Mouse (Mus musculus) olfactory bulb, adult 2 months (tissue): ENCODE results near the gene Pramef17.
"Not testable (repeated sequence)": the region's sequence is repeated elsewhere in the genome, so short reads cannot be mapped to it uniquely, and the experiment has no call there.

ENCODE experiments used
- CTCF ChIP-seq: fragments of 200-500 bp; IDR thresholded peaks from 2 replicates; pipeline ENCODE4 v1.5.1; 2012; ENCODE audit warnings: low read depth, mild to moderate bottlenecking, low read length, moderate library complexity; ENCODE audit not compliant: insufficient read depth
- POLR2A ChIP-seq: fragments of 200-500 bp; IDR thresholded peaks from 2 replicates; pipeline ENCODE4 v1.6.1; 2012; ENCODE audit warnings: mild to moderate bottlenecking, low read depth, low read length, moderate library complexity; ENCODE audit not compliant: insufficient read depth

- not testable (repeated sequence) for TF ChIP-seq CTCF, POLR2A
These were observed 9.0 kb downstream of the Pramef17 start for GRCm38 (mm10) chr4:143985165-143985564.
